Mouse (Mus musculus): Measurements from ENCODE around the gene Cnn3. TPM values are rescaled to one million over a fixed set of nuclear protein-coding genes. Genes with fewer than 3 reads are reported as not detected.

Cnn3 gene
- polyA plus RNA-seq (2015; fragmentation: Nextera tagmentation; extraction: Ambion mirVana) = 844 and 852 TPM in 2 replicates

GRCm38 (mm10) chr3:121425861-121426620 lies at the start of gene Cnn3:
TSS of gene Cnn3 (plus strand) at chr3:121426497.
- no peaks in the 10 kb centered on the region for H3K9me3 ChIP-seq (replicated peaks)
- H3K4me1 ChIP-seq = peaks cover 40% of the 10 kb centered on the region
- peak within 1 kb of the TSS; percentile 88 for H3K4me2 ChIP-seq (replicated peaks)
- ATAC-seq (ENCODE audit: insufficient number of reproducible peaks, low FRiP score, low TSS enrichment, low read depth) = peak; percentile 91
- H3K4me3 ChIP-seq (replicated peaks) = peak within 1 kb of the TSS; percentile 89
- H3K36me3 ChIP-seq = no peaks in the 10 kb centered on the region
- H3K9ac ChIP-seq = peak within 1 kb of the TSS; percentile 98
- WGBS = under 1% methylated on average over 66 of the region's 66 CpGs
- peak within 1 kb of the TSS; percentile 99 for H3K27ac ChIP-seq (replicated peaks)
- H3K27me3 ChIP-seq = no peaks in the 10 kb centered on the region

DNA sequence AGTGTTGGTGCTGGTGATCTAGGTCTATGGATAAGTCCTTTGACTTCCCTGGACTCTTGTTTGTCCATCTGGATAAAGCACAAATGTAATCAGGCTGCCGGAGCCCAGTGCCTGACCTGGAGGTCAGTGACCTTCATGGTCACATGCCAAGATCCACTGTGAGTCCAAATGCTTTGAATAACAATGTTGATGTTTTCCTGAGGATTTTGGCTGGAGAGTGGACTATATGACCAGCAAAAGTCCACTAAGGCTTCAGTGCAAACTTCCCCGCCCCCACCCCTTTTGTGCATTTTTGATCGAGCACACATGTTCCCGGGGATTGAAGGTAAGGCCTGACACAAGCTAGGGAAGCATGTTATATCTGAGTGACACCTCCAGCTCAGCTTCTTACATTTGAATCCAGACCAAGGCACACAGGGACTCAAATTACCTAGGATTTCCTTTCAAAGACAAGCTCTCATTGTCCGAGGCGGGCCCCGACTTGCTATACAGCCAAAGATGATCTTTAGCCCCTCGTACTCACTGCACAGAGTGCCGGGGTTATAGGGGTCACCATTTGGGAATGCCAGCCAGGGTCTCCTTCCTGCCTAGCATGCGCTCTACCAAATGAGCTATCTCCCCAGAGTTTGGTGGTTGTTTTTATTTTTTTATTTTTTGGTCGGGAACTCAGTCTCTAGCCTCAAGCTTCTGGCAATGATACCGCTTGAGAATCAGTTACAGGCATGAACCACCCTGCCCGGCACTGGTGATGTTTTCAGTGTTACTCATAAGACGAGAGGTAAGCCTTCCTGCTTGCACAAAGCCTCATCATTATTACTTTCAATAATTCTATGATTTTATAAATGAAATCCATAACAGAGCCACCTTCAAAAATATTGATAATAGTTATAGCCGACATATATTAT lies 47.3 kb upstream of the Cnn3 start:
- 26% methylated on average over 15 of the region's 15 CpGs for WGBS
- Histone ChIP-seq H3K4me3 (replicated peaks) (no peak overlapping the region), H3K27ac (replicated peaks) (no peak overlapping the region), H3K9me3 (replicated peaks) (no peaks in the 10 kb centered on the region), H3K36me3 (no peaks in the 10 kb centered on the region), H3K4me1 (peaks cover 18% of the 10 kb centered on the region), H3K9ac (no peak overlapping the region), H3K4me2 (replicated peaks) (no peak overlapping the region), H3K27me3 (no peaks in the 10 kb centered on the region)
- ATAC-seq (ENCODE audit: insufficient number of reproducible peaks, low FRiP score, low TSS enrichment, low read depth) = no peak

DNA sequence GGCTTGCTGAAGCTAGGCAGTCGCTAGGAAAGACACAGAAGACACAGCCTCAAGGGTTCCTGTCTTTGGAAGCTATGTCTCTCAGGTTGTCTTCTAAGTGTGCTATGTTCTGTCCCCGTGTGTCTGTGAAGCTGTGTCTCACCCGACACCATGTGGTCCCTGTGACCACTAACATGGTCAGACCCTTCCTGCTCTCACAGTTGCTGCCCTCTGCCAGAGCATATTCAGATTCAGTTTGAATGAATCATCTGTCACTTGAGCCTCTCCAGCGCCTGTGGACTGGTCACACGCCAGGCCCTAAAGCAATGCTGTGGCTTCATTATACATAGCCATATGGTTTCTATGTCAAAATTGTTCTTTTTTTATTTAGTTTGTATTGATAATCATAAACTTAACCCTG lies 46.6 kb upstream of the Cnn3 start:
- H3K4me1 ChIP-seq = peaks cover 18% of the 10 kb centered on the region
- H3K9me3 ChIP-seq (replicated peaks) = no peaks in the 10 kb centered on the region
- H3K4me3 ChIP-seq (replicated peaks) = no peak overlapping the region
- no peak overlapping the region for H3K4me2 ChIP-seq (replicated peaks)
- WGBS = 62% methylated on average over 5 of the region's 5 CpGs
- peak; percentile 65; the same call in 1 of the 2 replicates for ATAC-seq (ENCODE audit: insufficient number of reproducible peaks, low FRiP score, low TSS enrichment, low read depth)
- no peak overlapping the region for H3K9ac ChIP-seq
- no peak overlapping the region for H3K27ac ChIP-seq (replicated peaks)
- no peaks in the 10 kb centered on the region for H3K36me3 ChIP-seq
- H3K27me3 ChIP-seq = no peaks in the 10 kb centered on the region

- no peak overlapping the region for H3K9ac ChIP-seq
- no peaks in the 10 kb centered on the region for H3K36me3 ChIP-seq
- no peaks in the 10 kb centered on the region for H3K9me3 ChIP-seq (replicated peaks)
- WGBS = 73% methylated on average over 3 of the region's 3 CpGs
- no peak overlapping the region for H3K4me2 ChIP-seq (replicated peaks)
- ATAC-seq (ENCODE audit: insufficient number of reproducible peaks, low FRiP score, low TSS enrichment, low read depth) = no peak
- H3K27me3 ChIP-seq = no peaks in the 10 kb centered on the region
- no peak overlapping the region for H3K4me3 ChIP-seq (replicated peaks)
- no peak overlapping the region for H3K27ac ChIP-seq (replicated peaks)
- peaks cover 33% of the 10 kb centered on the region for H3K4me1 ChIP-seq
These were observed 38.8 kb upstream of the Cnn3 start for GRCm38 (mm10) chr3:121387471-121388009.

- ATAC-seq (ENCODE audit: insufficient number of reproducible peaks, low FRiP score, low TSS enrichment, low read depth) = no peak
- 71% methylated on average over 8 of the region's 8 CpGs for WGBS
- H3K9me3 ChIP-seq (replicated peaks) = no peaks in the 10 kb centered on the region
- no peaks in the 10 kb centered on the region for H3K27me3 ChIP-seq
- H3K9ac ChIP-seq = no peak overlapping the region
- H3K4me3 ChIP-seq (replicated peaks) = no peak overlapping the region
- no peaks in the 10 kb centered on the region for H3K36me3 ChIP-seq
- H3K27ac ChIP-seq (replicated peaks) = peak overlapping the region; percentile 72
- H3K4me1 ChIP-seq = peaks cover 33% of the 10 kb centered on the region
- no peak overlapping the region for H3K4me2 ChIP-seq (replicated peaks)
These were observed 36.9 kb upstream of the Cnn3 start for GRCm38 (mm10) chr3:121389366-121389765.

DNA sequence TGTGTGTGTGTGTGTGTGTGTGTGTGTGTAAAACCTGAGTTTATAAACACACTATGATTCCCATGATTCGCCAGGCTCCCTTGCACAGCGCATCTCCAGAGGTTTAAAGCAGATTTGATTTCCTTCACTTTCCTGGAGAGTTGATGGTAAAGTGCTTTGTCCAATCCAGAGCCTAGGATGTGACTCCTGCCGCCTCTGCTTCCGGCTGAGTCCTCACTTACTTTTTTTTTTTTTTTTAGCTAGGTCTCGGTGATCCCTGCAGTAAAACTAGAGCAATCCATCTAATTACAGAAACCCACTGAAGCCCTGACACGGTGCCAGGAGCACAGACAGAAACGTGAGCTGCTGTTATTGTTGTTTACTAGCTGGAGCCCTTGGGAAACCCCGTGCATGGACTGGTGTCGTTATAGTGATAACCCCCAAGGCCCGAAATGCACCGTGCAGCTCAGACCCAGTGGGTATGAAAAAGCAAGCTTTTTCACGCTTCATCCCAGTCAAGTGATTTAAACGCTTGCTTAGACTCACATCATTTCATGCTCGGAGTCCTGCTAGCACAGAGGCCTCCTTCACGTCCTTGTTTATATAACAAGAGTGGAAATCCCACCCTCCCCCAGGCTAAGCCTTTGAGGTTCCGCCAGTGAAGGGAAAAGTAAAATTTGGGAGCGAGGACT lies 36.3 kb upstream of the Cnn3 start:
- no peaks in the 10 kb centered on the region; the same call in 1 of the 2 replicates for H3K27me3 ChIP-seq
- no peak overlapping the region for H3K9ac ChIP-seq
- peak overlapping the region; percentile 72 for H3K27ac ChIP-seq (replicated peaks)
- H3K4me3 ChIP-seq (replicated peaks) = no peak overlapping the region
- no peaks in the 10 kb centered on the region for H3K9me3 ChIP-seq (replicated peaks)
- H3K4me1 ChIP-seq = peaks cover 33% of the 10 kb centered on the region
- H3K4me2 ChIP-seq (replicated peaks) = peak overlapping the region; percentile 29; the same call in 1 of the 2 replicates
- peak; percentile 66 for ATAC-seq (ENCODE audit: insufficient number of reproducible peaks, low FRiP score, low TSS enrichment, low read depth)
- 9% methylated on average over 17 of the region's 17 CpGs for WGBS
- no peaks in the 10 kb centered on the region for H3K36me3 ChIP-seq

GRCm38 (mm10) chr3:121390724-121391123 lies 35.6 kb upstream of the Cnn3 start:
- Histone ChIP-seq H3K4me3 (replicated peaks) (no peak overlapping the region), H3K9ac (no peak overlapping the region), H3K9me3 (replicated peaks) (no peaks in the 10 kb centered on the region), H3K27me3 (no peaks in the 10 kb centered on the region; the same call in 1 of the 2 replicates), H3K4me1 (peaks cover 34% of the 10 kb centered on the region), H3K4me2 (replicated peaks) (peak overlapping the region; percentile 29; the same call in 1 of the 2 replicates), H3K27ac (replicated peaks) (peak overlapping the region; percentile 72), H3K36me3 (no peaks in the 10 kb centered on the region)
- ATAC-seq (ENCODE audit: insufficient number of reproducible peaks, low FRiP score, low TSS enrichment, low read depth) = peak; percentile 72
- WGBS = 29% methylated on average over 6 of the region's 7 CpGs

GRCm38 (mm10) chr3:121395588-121396295 lies 30.6 kb upstream of the Cnn3 start:
- Histone ChIP-seq H3K27ac (replicated peaks) (0 out of 2 replicates have a peak overlapping the region, but pooled peaks have one; percentile 70), H3K9ac (no peak overlapping the region), H3K4me2 (replicated peaks) (no peak overlapping the region), H3K4me3 (replicated peaks) (no peak overlapping the region), H3K4me1 (peaks cover 34% of the 10 kb centered on the region), H3K27me3 (no peaks in the 10 kb centered on the region; the same call in 1 of the 2 replicates), H3K9me3 (replicated peaks) (no peaks in the 10 kb centered on the region), H3K36me3 (no peaks in the 10 kb centered on the region)
- ATAC-seq (ENCODE audit: insufficient number of reproducible peaks, low FRiP score, low TSS enrichment, low read depth) = no peak
- 67% methylated on average over 16 of the region's 16 CpGs for WGBS

DNA sequence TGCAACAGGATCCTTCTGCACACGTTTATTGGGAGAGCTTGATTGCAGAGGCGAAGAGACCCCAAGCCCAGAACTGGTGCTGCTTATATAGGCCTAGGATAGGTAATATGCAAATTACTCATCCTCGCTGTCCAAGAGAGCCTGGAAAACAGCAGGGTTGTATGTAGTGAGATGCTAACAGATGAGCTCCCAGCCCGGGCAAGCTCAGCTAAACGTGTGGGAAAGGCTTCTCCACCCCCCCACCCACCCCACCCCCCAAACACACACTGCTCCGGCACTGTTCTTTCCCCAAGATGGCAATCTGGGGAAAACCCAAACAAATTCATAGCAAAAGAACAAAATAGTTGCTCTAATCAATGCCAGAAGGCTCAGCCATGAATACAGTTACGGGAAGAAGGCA lies 29.7 kb upstream of the Cnn3 start:
- Histone ChIP-seq H3K9me3 (replicated peaks) (no peaks in the 10 kb centered on the region), H3K36me3 (no peaks in the 10 kb centered on the region), H3K9ac (no peak overlapping the region), H3K4me3 (replicated peaks) (no peak overlapping the region), H3K27me3 (no peaks in the 10 kb centered on the region; the same call in 1 of the 2 replicates), H3K27ac (replicated peaks) (peak overlapping the region; percentile 70), H3K4me1 (peaks cover 26% of the 10 kb centered on the region), H3K4me2 (replicated peaks) (0 out of 2 replicates have a peak overlapping the region, but pooled peaks have one; percentile 5)
- ATAC-seq (ENCODE audit: insufficient number of reproducible peaks, low FRiP score, low TSS enrichment, low read depth) = peak; percentile 35; the same call in 1 of the 2 replicates
- WGBS = 34% methylated on average over 7 of the region's 7 CpGs

DNA sequence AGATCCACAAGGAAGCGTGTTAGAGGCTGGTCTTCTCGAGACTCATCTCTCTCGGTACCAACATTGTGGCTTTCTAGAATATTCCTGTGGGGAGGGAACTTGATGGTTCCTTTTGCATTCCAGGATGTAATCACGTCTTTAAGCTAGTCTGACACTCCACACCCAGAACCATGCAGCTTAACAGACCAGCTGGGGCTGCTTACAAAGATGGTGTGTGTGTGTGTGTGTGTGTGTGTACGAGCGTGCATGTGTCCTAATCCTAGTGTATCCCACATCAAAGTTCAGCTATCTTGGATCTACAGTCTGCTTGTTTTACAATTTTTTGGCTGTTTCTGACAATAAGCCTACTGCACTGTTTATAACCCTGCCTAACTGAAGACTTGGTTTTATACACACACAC lies 29.3 kb upstream of the Cnn3 start:
- Histone ChIP-seq H3K9ac (no peak overlapping the region), H3K27ac (replicated peaks) (peak overlapping the region; percentile 70), H3K9me3 (replicated peaks) (no peaks in the 10 kb centered on the region), H3K4me2 (replicated peaks) (0 out of 2 replicates have a peak overlapping the region, but pooled peaks have one; percentile 5), H3K27me3 (no peaks in the 10 kb centered on the region; the same call in 1 of the 2 replicates), H3K4me3 (replicated peaks) (no peak overlapping the region), H3K36me3 (no peaks in the 10 kb centered on the region), H3K4me1 (peaks cover 21% of the 10 kb centered on the region)
- WGBS = 19% methylated on average over 6 of the region's 6 CpGs
- ATAC-seq (ENCODE audit: insufficient number of reproducible peaks, low FRiP score, low TSS enrichment, low read depth) = peak; percentile 78; the same call in 1 of the 2 replicates
